Mouse (Mus musculus): ENCODE measurements around the gene Grm2. TPM values are rescaled to one million over a fixed set of nuclear protein-coding genes. Genes with fewer than 3 reads are reported as not detected.

Grm2 gene
- polyA plus RNA-seq, 1 experiment from 2014 or later: not detected

- Histone ChIP-seq H3K36me3 (ENCODE audit: control insufficient read depth, insufficient read depth, low read length) (peaks cover 19% of the 10 kb centered on the region), H3K27me3 (replicated peaks; ENCODE audit: control insufficient read depth, insufficient read depth, low read length) (no peaks in the 10 kb centered on the region), H3K9me3 (ENCODE audit: control insufficient read depth, low read length) (no peaks in the 10 kb centered on the region), H3K9ac (ENCODE audit: low read depth, low read length) (no peak overlapping the region), H3K4me3 (ENCODE audit: low read depth, low read length) (no peak overlapping the region), H3K4me2 (no peak overlapping the region), H3K4me1 (replicated peaks; ENCODE audit: control insufficient read depth, insufficient read depth, low read length) (no peaks in the 10 kb centered on the region), H3K27ac (ENCODE audit: low read depth, low read length) (no peak overlapping the region)
- DNase-seq (ENCODE audit: low spot score): no peak
- ATAC-seq (replicated peaks; ENCODE audit: low FRiP score): no peak
- 89% methylated on average over 6 of the region's 6 CpGs for WGBS
Observed at GRCm38 (mm10) chr9:106663200-106663599, 7.3 kb upstream of the Grm2 start.

GRCm38 (mm10) chr9:106659935-106660334 lies 4.1 kb upstream of the Grm2 start:
- Histone ChIP-seq H3K27me3 (replicated peaks; ENCODE audit: control insufficient read depth, insufficient read depth, low read length) (peaks cover 14% of the 10 kb centered on the region), H3K36me3 (ENCODE audit: control insufficient read depth, insufficient read depth, low read length) (peaks cover 19% of the 10 kb centered on the region), H3K27ac (ENCODE audit: low read depth, low read length) (no peak overlapping the region), H3K4me2 (no peak overlapping the region), H3K4me1 (replicated peaks; ENCODE audit: control insufficient read depth, insufficient read depth, low read length) (no peaks in the 10 kb centered on the region), H3K4me3 (ENCODE audit: low read depth, low read length) (no peak overlapping the region), H3K9me3 (ENCODE audit: control insufficient read depth, low read length) (no peaks in the 10 kb centered on the region), H3K9ac (ENCODE audit: low read depth, low read length) (no peak overlapping the region)
- no peak for ATAC-seq (replicated peaks; ENCODE audit: low FRiP score)
- no peak for DNase-seq (ENCODE audit: low spot score)
- WGBS: 85% methylated on average over 1 of the region's 1 CpGs

- ATAC-seq (replicated peaks; ENCODE audit: low FRiP score): no peak
- H3K4me2 ChIP-seq: no peak overlapping the region
- no peaks in the 10 kb centered on the region for H3K4me1 ChIP-seq (replicated peaks; ENCODE audit: control insufficient read depth, insufficient read depth, low read length)
- WGBS: 86% methylated on average over 7 of the region's 7 CpGs
- no peaks in the 10 kb centered on the region for H3K9me3 ChIP-seq (ENCODE audit: control insufficient read depth, low read length)
- no peak for DNase-seq (ENCODE audit: low spot score)
- H3K36me3 ChIP-seq (ENCODE audit: control insufficient read depth, insufficient read depth, low read length): peaks cover 19% of the 10 kb centered on the region
- peaks cover 19% of the 10 kb centered on the region for H3K27me3 ChIP-seq (replicated peaks; ENCODE audit: control insufficient read depth, insufficient read depth, low read length)
- no peak overlapping the region for H3K9ac ChIP-seq (ENCODE audit: low read depth, low read length)
- no peak overlapping the region for H3K27ac ChIP-seq (ENCODE audit: low read depth, low read length)
- H3K4me3 ChIP-seq (ENCODE audit: low read depth, low read length): no peak overlapping the region
Observed at GRCm38 (mm10) chr9:106659441-106659840, 3.6 kb upstream of the Grm2 start.

DNA sequence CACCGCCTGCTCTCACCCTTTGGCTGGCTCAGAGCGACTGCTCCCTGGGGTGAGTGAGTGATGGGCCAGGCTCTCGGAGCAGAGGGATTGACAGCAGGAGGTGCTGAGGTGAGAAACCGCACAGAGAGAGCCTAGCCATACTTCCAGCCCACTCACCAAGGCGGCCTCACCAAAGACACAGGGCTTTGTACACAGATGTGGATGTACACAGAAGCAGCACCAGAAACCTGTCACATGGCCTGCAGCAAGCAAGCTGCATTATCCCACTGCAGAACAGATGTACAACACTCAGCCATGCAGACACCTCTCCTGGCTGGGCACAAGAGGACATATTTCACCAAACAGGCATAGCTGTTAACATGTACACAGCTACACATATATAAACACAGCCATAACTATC lies 1.7 kb upstream of the Grm2 start:
- ATAC-seq (replicated peaks; ENCODE audit: low FRiP score) (no peak), DNase-seq (ENCODE audit: low spot score) (no peak)
- no peak overlapping the region for H3K4me2 ChIP-seq
- peaks cover 16% of the 10 kb centered on the region for H3K36me3 ChIP-seq (ENCODE audit: control insufficient read depth, insufficient read depth, low read length)
- no peak overlapping the region for H3K9ac ChIP-seq (ENCODE audit: low read depth, low read length)
- 46% methylated on average over 5 of the region's 5 CpGs for WGBS
- H3K27ac ChIP-seq (ENCODE audit: low read depth, low read length): no peak overlapping the region
- no peak overlapping the region for H3K4me3 ChIP-seq (ENCODE audit: low read depth, low read length)
- peaks cover 29% of the 10 kb centered on the region for H3K27me3 ChIP-seq (replicated peaks; ENCODE audit: control insufficient read depth, insufficient read depth, low read length)
- no peaks in the 10 kb centered on the region for H3K4me1 ChIP-seq (replicated peaks; ENCODE audit: control insufficient read depth, insufficient read depth, low read length)
- no peaks in the 10 kb centered on the region for H3K9me3 ChIP-seq (ENCODE audit: control insufficient read depth, low read length)

DNA sequence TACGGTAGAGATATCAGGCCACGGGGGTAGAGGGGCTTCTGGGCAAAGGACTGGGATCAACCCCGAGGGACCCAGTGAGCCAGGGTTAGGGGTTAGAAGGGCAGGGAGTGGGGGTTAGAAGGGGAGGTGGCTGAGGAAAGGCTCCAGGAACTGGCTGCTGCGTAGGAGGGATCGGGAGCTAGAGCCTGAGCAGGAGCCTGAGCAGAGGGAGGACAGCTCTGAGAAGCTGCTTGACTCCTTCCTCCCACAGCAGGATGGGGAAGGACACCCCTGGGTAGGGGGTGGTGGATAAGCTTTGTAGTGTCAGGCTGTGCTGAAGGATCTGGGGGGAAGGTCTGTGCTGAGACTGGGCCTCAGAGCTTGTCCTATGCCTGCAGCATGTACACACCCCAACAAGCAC lies 938 bp upstream of the Grm2 start:
- Histone ChIP-seq H3K36me3 (ENCODE audit: control insufficient read depth, insufficient read depth, low read length) (peaks cover 16% of the 10 kb centered on the region), H3K27me3 (replicated peaks; ENCODE audit: control insufficient read depth, insufficient read depth, low read length) (peaks cover 29% of the 10 kb centered on the region), H3K4me2 (no peak overlapping the region), H3K9me3 (ENCODE audit: control insufficient read depth, low read length) (no peaks in the 10 kb centered on the region), H3K9ac (ENCODE audit: low read depth, low read length) (no peak overlapping the region), H3K27ac (ENCODE audit: low read depth, low read length) (no peak overlapping the region), H3K4me3 (ENCODE audit: low read depth, low read length) (no peak overlapping the region), H3K4me1 (replicated peaks; ENCODE audit: control insufficient read depth, insufficient read depth, low read length) (no peaks in the 10 kb centered on the region)
- ATAC-seq (replicated peaks; ENCODE audit: low FRiP score) (no peak), DNase-seq (ENCODE audit: low spot score) (no peak)
- WGBS: 36% methylated on average over 5 of the region's 5 CpGs

DNA sequence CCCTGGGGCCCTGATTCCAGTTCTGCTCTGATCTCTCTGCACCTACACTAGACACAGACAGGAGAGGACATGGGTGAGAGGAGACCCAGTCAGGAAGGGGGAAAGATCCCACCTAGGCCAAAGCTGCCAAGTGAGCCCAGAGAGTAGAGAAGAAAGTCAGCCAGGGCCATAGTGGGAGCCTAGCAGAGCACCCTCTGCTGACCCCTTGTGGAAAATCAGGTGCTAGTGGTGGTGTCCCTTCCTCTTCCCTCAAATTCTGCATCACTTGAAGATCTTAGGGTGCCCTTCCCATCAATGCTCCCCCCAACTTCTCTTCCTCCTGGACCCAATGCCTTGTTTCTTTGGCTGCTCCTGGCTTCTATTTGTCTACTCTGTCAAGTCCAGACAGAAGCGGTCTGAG lies 3.2 kb downstream of the Grm2 start:
- Histone ChIP-seq H3K36me3 (ENCODE audit: control insufficient read depth, insufficient read depth, low read length) (no peaks in the 10 kb centered on the region), H3K9me3 (ENCODE audit: control insufficient read depth, low read length) (no peaks in the 10 kb centered on the region), H3K27me3 (replicated peaks; ENCODE audit: control insufficient read depth, insufficient read depth, low read length) (peaks cover 31% of the 10 kb centered on the region), H3K4me1 (replicated peaks; ENCODE audit: control insufficient read depth, insufficient read depth, low read length) (no peaks in the 10 kb centered on the region), H3K4me2 (no peak overlapping the region), H3K9ac (ENCODE audit: low read depth, low read length) (no peak overlapping the region), H3K4me3 (ENCODE audit: low read depth, low read length) (no peak overlapping the region), H3K27ac (ENCODE audit: low read depth, low read length) (no peak overlapping the region)
- DNase-seq (ENCODE audit: low spot score) (no peak), ATAC-seq (replicated peaks; ENCODE audit: low FRiP score) (no peak)
- WGBS: 61% methylated on average over 1 of the region's 1 CpGs

GRCm38 (mm10) chr9:106647226-106647625 lies 8.7 kb downstream of the Grm2 start:
- ATAC-seq (replicated peaks; ENCODE audit: low FRiP score): no peak
- H3K36me3 ChIP-seq (ENCODE audit: control insufficient read depth, insufficient read depth, low read length): no peaks in the 10 kb centered on the region
- H3K9ac ChIP-seq (ENCODE audit: low read depth, low read length): no peak overlapping the region
- no peaks in the 10 kb centered on the region for H3K9me3 ChIP-seq (ENCODE audit: control insufficient read depth, low read length)
- DNase-seq (ENCODE audit: low spot score): no peak
- peaks cover 9% of the 10 kb centered on the region; the same call in 1 of the 2 replicates for H3K27me3 ChIP-seq (replicated peaks; ENCODE audit: control insufficient read depth, insufficient read depth, low read length)
- 58% methylated on average over 27 of the region's 27 CpGs for whole genome bisulfite sequencing
- no peak overlapping the region for H3K4me2 ChIP-seq
- no peaks in the 10 kb centered on the region for H3K4me1 ChIP-seq (replicated peaks; ENCODE audit: control insufficient read depth, insufficient read depth, low read length)
- H3K27ac ChIP-seq (ENCODE audit: low read depth, low read length): no peak overlapping the region
- H3K4me3 ChIP-seq (ENCODE audit: low read depth, low read length): no peak overlapping the region

DNA sequence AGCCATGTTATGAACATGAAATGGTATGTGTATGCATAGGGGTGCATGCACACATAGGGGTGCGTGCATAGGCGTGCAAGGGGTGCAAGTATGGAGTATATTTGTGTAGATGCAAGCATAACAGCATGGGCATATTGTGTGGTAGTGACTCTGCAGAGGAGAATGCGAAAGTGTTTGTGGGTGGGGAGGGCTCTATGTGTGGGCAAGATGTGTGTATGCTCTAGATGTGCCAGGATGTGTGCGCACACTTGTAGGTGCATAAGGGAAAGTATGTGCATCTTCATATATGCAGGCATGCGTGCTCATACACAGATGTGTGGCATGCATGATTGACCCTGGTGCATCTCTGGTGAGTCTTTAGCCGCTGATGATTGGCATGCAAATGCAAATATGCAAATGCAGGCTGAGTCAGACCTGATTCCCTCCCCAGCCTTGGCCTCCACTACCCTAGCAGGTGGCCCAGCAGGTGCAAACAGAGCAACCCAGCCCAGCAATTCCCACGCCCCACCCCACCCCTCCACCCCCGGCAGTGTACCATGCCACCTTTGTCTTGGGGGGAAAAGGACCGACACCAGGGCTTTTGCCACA lies 10.1 kb downstream of the Grm2 start:
- DNase-seq (ENCODE audit: low spot score): no peak
- no peaks in the 10 kb centered on the region for H3K4me1 ChIP-seq (replicated peaks; ENCODE audit: control insufficient read depth, insufficient read depth, low read length)
- peaks cover 9% of the 10 kb centered on the region; the same call in 1 of the 2 replicates for H3K27me3 ChIP-seq (replicated peaks; ENCODE audit: control insufficient read depth, insufficient read depth, low read length)
- WGBS: 76% methylated on average over 9 of the region's 9 CpGs
- H3K9ac ChIP-seq (ENCODE audit: low read depth, low read length): no peak overlapping the region
- no peak overlapping the region for H3K27ac ChIP-seq (ENCODE audit: low read depth, low read length)
- no peaks in the 10 kb centered on the region for H3K9me3 ChIP-seq (ENCODE audit: control insufficient read depth, low read length)
- ATAC-seq (replicated peaks; ENCODE audit: low FRiP score): no peak
- no peak overlapping the region for H3K4me2 ChIP-seq
- no peaks in the 10 kb centered on the region for H3K36me3 ChIP-seq (ENCODE audit: control insufficient read depth, insufficient read depth, low read length)
- H3K4me3 ChIP-seq (ENCODE audit: low read depth, low read length): no peak overlapping the region

DNA sequence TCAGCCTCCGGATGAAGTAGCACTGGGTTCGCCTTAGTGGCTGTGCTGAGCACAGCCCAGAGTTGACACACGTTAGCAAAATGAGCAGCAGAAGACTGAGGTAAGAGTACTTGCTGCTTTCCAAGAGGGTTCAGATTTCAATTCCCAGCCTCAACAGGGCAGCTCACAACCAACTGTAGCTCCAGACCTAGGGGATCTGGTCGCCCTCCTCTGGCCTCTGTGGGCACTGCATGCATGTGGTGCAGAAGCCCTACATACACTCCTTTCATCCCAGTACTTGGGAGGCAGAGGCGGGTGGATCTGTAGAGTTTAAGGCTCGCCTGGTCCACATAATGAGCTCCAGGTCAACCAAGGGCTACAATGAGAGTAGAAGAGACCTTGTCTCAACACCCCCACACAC lies 12.1 kb downstream of the Grm2 start:
- no peak overlapping the region for H3K27ac ChIP-seq (ENCODE audit: low read depth, low read length)
- ATAC-seq (replicated peaks; ENCODE audit: low FRiP score) (no peak), DNase-seq (ENCODE audit: low spot score) (no peak)
- no peak overlapping the region for H3K4me3 ChIP-seq (ENCODE audit: low read depth, low read length)
- H3K27me3 ChIP-seq (replicated peaks; ENCODE audit: control insufficient read depth, insufficient read depth, low read length): peaks cover 9% of the 10 kb centered on the region
- H3K9me3 ChIP-seq (ENCODE audit: control insufficient read depth, low read length): no peaks in the 10 kb centered on the region
- 65% methylated on average over 6 of the region's 6 CpGs for WGBS
- no peak overlapping the region for H3K9ac ChIP-seq (ENCODE audit: low read depth, low read length)
- H3K4me2 ChIP-seq: no peak overlapping the region
- H3K36me3 ChIP-seq (ENCODE audit: control insufficient read depth, insufficient read depth, low read length): no peaks in the 10 kb centered on the region
- H3K4me1 ChIP-seq (replicated peaks; ENCODE audit: control insufficient read depth, insufficient read depth, low read length): no peaks in the 10 kb centered on the region
